Mouse (Mus musculus): ENCODE data around the gene Rnf6. TPM values are rescaled to one million over a fixed set of nuclear protein-coding genes. Genes with fewer than 3 reads are reported as not detected.

Gene Rnf6
- total RNA-seq, 2 experiments from 2014 or later = 52.8 to 52.9 TPM

Other genes with a start within 250 kb of the Rnf6 start
- not detected for gene Cyp3a25, start 211.9 kb downstream of the Rnf6 start, total RNA-seq (2021)
- not detected for gene Cyp3a59, start 142.3 kb downstream of the Rnf6 start, total RNA-seq (2021)
- not detected for gene Gm5565, start 61.0 kb downstream of the Rnf6 start, total RNA-seq (2021)
- not detected for gene Gm6309, start 50.8 kb downstream of the Rnf6 start, total RNA-seq (2021)
- under 1 TPM; 0.69 to 0.97 TPM for gene 1700001J03Rik, start 36.3 kb downstream of the Rnf6 start, total RNA-seq (2021)
- 10 to 100 TPM; 42.0 to 47.0 TPM for gene Cdk8, start 9.7 kb upstream of the Rnf6 start, total RNA-seq (2021)
- gene Wasf3, start 163.4 kb upstream of the Rnf6 start, total RNA-seq (2021) = 10 to 100 TPM; 92.7 to 98.3 TPM

Data from layer of hippocampus, postnatal 14 days (tissue).